ENCODE assay signal across 7 mouse cellular contexts in the genomic region with DNA sequence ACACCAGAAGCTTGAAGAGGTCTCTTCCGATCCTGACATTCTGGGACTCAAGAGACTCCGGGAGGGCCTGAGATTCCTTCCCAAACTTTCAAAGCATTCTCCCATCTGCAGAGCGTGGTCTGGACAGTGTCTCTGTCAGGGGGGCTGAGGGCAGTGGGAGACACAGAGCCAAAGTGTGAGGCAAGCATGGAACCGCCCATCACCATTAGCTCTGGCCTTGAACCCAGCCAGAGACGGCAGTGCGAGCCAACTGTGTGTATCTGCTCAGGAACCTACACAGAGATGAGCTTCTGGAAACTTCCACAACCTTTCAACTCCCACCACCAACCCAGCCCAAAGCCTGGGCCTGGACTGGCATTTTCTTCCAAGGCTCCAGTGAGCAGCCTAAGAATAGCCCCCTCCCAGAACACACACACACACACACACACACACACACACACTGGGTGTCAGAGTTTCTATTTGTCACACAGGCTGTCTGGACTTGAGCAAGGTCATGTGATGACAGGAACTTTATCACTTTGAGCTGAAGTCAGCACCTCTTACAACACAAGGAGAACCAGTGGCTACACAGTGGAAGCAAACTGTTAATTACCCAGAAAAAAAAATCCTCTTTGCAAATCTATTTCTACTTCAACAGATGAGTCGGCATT.
DNase-seq lines count a peak whose midpoint lies in the region; ATAC-seq lines count a peak whose summit lies in the region.

No protein-coding gene starts in this region.

- no peak overlapping the region for H3K27ac ChIP-seq in limb, embryonic 12.5 days

- H3K36me3 ChIP-seq in limb, embryonic 12.5 days = no peaks in the 10 kb centered on the region

- no peak overlapping the region for H3K4me3 ChIP-seq in limb, embryonic 12.5 days (replicated peaks)

- 0 out of 2 replicates have a peak, but pooled peaks have one; percentile 52 for ATAC-seq in limb, embryonic 12.5 days (ENCODE audit: insufficient number of reproducible peaks, insufficient read depth, low FRiP score, low TSS enrichment, low read depth)

- DNase-seq in embryo, embryonic 10.5 days (ENCODE audit: low spot score) = peak; percentile 30
- DNase-seq in gastrocnemius, postnatal 36 days = peak; percentile 42 to 51
- peak; percentile 47 for DNase-seq in skeletal muscle tissue, adult 2 months (ENCODE audit: low read depth, low spot score)
- DNase-seq in cerebellum, adult 9-10 months = no peak
- no peak for DNase-seq in right cerebral cortex, postnatal 4 days
- no peak for DNase-seq in left cerebral cortex, adult 18-20 months (ENCODE audit: low spot score in 2 of 2)

- no peaks in the 10 kb centered on the region for H3K9me3 ChIP-seq in limb, embryonic 12.5 days

- intact Hi-C loops in gastrocnemius, postnatal 36 days (cut with DNase I) = no loop called here

- H3K4me1 ChIP-seq in limb, embryonic 12.5 days (replicated peaks) = peaks cover 36% of the 10 kb centered on the region

- H3K4me2 ChIP-seq in limb, embryonic 12.5 days = no peak overlapping the region

- 37% methylated on average over 7 of the region's 7 CpGs for WGBS in limb, embryonic 12.5 days

- no peak overlapping the region for H3K9ac ChIP-seq in limb, embryonic 12.5 days (replicated peaks)

- no peaks in the 10 kb centered on the region for H3K27me3 ChIP-seq in limb, embryonic 12.5 days

Comparison
In these comparisons a context has a peak if more than half of its experiments do, and no peak if none do; other contexts are left out.
1. DNase-seq: peak in embryo, embryonic 10.5 days (single experiment), gastrocnemius, postnatal 36 days (2 of 2) and skeletal muscle tissue, adult 2 months (single experiment); none in cerebellum, adult 9-10 months (single experiment), right cerebral cortex, postnatal 4 days (single experiment) and left cerebral cortex, adult 18-20 months (0 of 2).